Mouse (Mus musculus) kidney, postnatal 0 days (tissue): ENCODE measurements around the gene Adam8. TPM values are rescaled to one million over a fixed set of nuclear protein-coding genes. Genes with fewer than 3 reads are reported as not detected.

ENCODE experiments used
- ATAC-seq: fragments of 200-750 bp; cut with Nextera tagmentation; replicated peaks from 2 replicates; pipeline ENCODE4 v1.8.0; 2017; ENCODE audit warnings: low read depth, moderate number of reproducible peaks, moderate TSS enrichment, moderate library complexity; ENCODE audit not compliant: low FRiP score
- DNase-seq: peaks from one replicate; pipeline ENCODE4 v3.0.0-alpha.2; 2016; ENCODE audit warnings: low spot score
- H3K27ac ChIP-seq: fragments of 300-500 bp; sonication (generic); 2 replicates; pipeline ENCODE4 v1.5.1; 2014; ENCODE audit warnings: mild to moderate bottlenecking
- H3K27me3 ChIP-seq: fragments of 300-500 bp; sonication (generic); 2 replicates; pipeline ENCODE4 v1.6.1; 2014; ENCODE audit warnings: low read length, mixed read lengths; ENCODE audit not compliant: insufficient read depth
- H3K36me3 ChIP-seq: fragments of 300-500 bp; sonication (generic); 2 replicates; pipeline ENCODE4 v1.6.1; 2014; ENCODE audit warnings: low read length, mixed read lengths; ENCODE audit not compliant: insufficient read depth
- H3K4me1 ChIP-seq: fragments of 300-500 bp; sonication (generic); replicated peaks from 2 replicates; pipeline ENCODE4 v1.6.1; 2014; ENCODE audit warnings: antibody characterized with exemption, low read length, mixed read lengths; ENCODE audit not compliant: insufficient read depth
- H3K4me2 ChIP-seq: fragments of 300-500 bp; sonication (generic); 2 replicates; pipeline ENCODE4 v1.6.1; 2014; ENCODE audit warnings: mild to moderate bottlenecking, low read length, moderate library complexity, mixed read lengths
- H3K4me3 ChIP-seq: fragments of 300-500 bp; sonication (generic); replicated peaks from 2 replicates; pipeline ENCODE4 v1.5.1; 2014; ENCODE audit warnings: low read depth, low read length
- H3K9ac ChIP-seq: fragments of 300-500 bp; sonication (generic); 2 replicates; pipeline ENCODE4 v1.6.1; 2014; ENCODE audit warnings: low read depth, low read length
- H3K9me3 ChIP-seq: fragments of 300-500 bp; sonication (generic); replicated peaks from 2 replicates; pipeline ENCODE4 v1.6.1; 2016; ENCODE audit warnings: low read length, inconsistent platforms, mixed read lengths
- CTCF ChIP-seq: IDR thresholded peaks from 2 replicates; pipeline ENCODE4 v1.5.1; 2016; ENCODE audit warnings: antibody characterized with exemption, low read depth, mild to moderate bottlenecking, moderate library complexity
- WGBS: fragments of 180-500 bp; shearing (Covaris S2); extraction: QIAGEN DNeasy Blood & Tissue Kit; methylation state at CpG from one replicate; pipeline ENCODE4 v1.1.7; 2014; 5-methylcytosine and 5-hydroxymethylcytosine counted together
- polyA plus RNA-seq: library from polyadenylated mRNA; unstranded; fragments of >200 nt; fragmentation: Nextera tagmentation; extraction: Ambion mirVana; gene quantifications from 2 replicates; pipeline ENCODE4 v1.2.1, GENCODE M21; 2015

The Adam8 gene
- polyA plus RNA-seq, 1 experiment from 2014 or later, result 0.41 TPM

DNA sequence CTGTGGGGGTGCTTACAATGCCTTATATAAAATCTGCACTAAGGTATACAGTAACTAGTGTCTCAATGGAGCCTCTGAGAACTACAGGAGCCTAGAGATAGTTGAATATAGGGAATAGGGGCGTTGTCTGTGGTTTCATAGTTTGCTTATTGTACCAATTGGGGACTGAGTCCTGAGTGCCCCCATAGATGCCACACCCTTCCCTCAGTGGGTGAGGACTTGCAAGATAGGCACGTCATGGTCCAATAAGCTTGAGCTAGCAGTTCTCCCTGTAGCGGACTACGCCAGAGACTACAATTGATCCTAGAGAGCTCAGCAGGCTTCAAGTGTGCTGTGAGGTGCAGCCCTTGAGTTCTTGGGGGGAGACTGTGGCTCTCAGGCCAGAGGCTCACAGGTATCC is 36.9 kb downstream of the Adam8 start:
- ATAC-seq (no peak), DNase-seq (no peak)
- Histone ChIP-seq H3K9ac (no peak overlapping the region), H3K4me1 (no peaks in the 10 kb centered on the region), H3K4me3 (no peak overlapping the region), H3K36me3 (no peaks in the 10 kb centered on the region), H3K4me2 (no peak overlapping the region), H3K9me3 (no peaks in the 10 kb centered on the region), H3K27me3 (no peaks in the 10 kb centered on the region), H3K27ac (no peak overlapping the region)
- no peak for TF ChIP-seq CTCF
- 68% methylated on average over 4 of the region's 4 CpGs for WGBS

DNA sequence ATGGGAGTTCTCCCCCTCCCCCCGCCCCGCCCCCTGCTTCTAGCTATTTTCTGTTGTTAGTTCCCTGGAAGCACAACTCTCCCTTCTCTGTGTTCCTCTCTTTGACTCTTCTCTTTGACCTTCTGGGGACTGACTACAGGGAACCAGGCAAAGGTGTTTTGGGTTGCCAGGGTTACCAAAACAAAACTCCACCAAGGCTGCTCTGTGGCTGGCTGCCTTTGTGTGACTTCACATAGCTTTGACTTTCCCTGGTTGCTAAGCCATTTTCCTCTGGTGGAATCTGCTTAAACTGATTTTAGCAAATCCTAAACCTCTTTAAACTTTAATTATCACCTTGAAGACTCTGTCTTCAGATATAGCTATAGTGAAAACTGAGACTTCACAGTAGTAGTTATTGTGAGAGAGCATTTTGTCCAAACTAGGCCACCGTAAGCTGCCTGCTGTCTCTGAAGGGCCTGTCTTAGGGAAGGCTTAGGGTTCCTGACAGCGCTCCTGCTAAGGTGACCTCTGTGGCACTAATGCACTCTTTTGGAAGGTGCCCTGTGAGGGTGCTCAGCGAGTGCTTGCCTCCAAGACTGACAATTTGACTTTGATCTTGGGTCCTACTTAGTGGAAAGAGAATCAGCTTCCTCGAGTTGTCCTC is 40.2 kb downstream of the Adam8 start:
- Histone ChIP-seq H3K4me1 (no peaks in the 10 kb centered on the region), H3K9ac (no peak overlapping the region), H3K9me3 (no peaks in the 10 kb centered on the region), H3K27me3 (0 out of 2 replicates have a peak, but pooled peaks cover under 1% of the 10 kb centered on the region), H3K4me2 (no peak overlapping the region), H3K4me3 (no peak overlapping the region), H3K27ac (no peak overlapping the region), H3K36me3 (no peaks in the 10 kb centered on the region)
- DNase-seq (no peak), ATAC-seq (no peak)
- no peak for TF ChIP-seq CTCF
- 71% methylated on average over 6 of the region's 6 CpGs for WGBS

DNA sequence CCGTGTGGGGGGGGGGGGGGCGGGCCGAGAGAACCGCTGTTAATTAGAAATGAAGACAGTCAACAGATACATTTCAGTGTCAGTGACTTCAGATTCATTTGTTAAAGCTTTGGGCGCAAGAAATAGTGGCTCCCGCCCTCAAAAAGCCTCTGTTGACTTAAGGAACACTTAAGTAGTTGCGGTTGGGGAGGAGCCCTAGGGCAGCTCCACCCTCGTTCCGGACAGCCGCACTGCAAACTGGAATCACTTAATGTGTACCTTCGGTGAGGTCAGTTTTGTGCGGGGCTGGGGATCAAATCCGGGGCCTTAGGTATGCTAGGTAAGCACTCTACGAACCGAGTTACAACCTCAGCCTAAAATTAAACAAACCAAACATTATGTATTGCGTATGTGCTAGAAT is 41.3 kb downstream of the Adam8 start:
- Histone ChIP-seq H3K9ac (peak overlapping the region; percentile 59; the same call in 1 of the 2 replicates), H3K27ac (peak overlapping the region; percentile 76), H3K4me3 (peak overlapping the region; percentile 47), H3K4me1 (no peaks in the 10 kb centered on the region), H3K27me3 (0 out of 2 replicates have a peak, but pooled peaks cover 5% of the 10 kb centered on the region), H3K4me2 (peak overlapping the region; percentile 88), H3K36me3 (no peaks in the 10 kb centered on the region), H3K9me3 (no peaks in the 10 kb centered on the region)
- WGBS, result 5% methylated on average over 14 of the region's 16 CpGs
- ATAC-seq (0 out of 2 replicates have a peak, but pooled peaks have one; percentile 19), DNase-seq (peak; percentile 65)
- TF ChIP-seq CTCF, result no peak

DNA sequence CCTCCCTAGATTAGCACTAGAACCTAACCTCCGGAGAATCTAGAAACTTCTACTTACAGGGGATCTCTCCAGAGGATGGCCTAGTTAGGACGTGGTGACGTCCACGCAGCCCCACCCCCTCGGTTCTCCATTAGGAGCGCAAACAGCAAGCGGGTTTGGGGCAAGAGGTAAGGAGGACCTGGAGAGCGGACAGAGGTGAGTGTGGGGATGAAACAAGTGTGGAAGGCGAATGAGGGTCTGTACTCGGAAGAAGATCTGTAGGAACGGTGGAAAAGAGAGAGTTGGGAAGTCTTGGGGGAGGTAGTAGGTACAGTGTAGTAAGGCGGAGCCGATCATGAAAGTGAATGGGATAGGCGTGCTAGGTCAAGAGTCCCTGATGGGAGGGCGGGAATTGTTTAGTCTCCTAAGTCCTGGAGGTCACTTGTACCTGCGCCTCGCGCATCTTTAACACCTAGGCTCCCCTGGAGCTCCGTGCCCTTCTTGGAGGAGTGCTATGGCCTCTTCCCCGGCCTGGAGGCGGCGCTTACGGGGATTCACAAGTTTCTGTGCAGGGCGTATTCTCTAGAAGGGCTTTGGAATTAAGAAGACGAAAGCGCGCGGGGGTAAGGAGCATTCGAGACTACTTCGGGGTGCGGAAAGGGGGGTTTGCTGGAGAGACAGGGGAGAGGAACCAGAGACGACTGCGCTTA is 41.9 kb downstream of the Adam8 start:
- DNase-seq (peak; percentile 76), ATAC-seq (peak; percentile 58; the same call in 1 of the 2 replicates)
- Histone ChIP-seq H3K9ac (peak overlapping the region; percentile 59), H3K9me3 (no peaks in the 10 kb centered on the region), H3K36me3 (no peaks in the 10 kb centered on the region), H3K4me2 (peak overlapping the region; percentile 88), H3K4me3 (peak overlapping the region; percentile 47), H3K27me3 (peaks cover 11% of the 10 kb centered on the region), H3K4me1 (no peaks in the 10 kb centered on the region), H3K27ac (peak overlapping the region; percentile 76)
- under 1% methylated on average over 33 of the region's 33 CpGs for WGBS
- no peak for TF ChIP-seq CTCF

DNA sequence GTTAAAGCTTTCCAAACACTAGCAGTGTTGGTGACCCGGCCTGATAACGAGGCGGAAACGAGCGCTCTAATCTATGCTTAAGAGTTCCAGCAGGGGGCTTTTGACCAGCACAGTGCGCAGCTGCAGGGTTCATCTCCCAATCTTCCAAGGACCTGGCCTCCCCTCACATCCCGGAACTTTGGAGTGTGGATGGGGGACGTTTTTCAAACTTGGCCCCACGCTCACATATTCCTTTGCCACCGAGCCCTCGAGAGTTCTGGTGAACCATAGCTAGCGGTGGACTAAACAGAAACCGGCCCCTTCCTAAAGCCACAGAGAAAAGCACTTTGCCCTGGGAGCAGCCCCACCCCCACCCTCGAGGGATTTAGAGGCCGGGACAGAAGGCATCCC is 42.5 kb downstream of the Adam8 start:
- peak overlapping the region; percentile 59 for H3K9ac ChIP-seq
- peak overlapping the region; percentile 76; the same call in 1 of the 2 replicates for H3K27ac ChIP-seq
- under 1% methylated on average over 15 of the region's 15 CpGs for WGBS
- no peaks in the 10 kb centered on the region for H3K36me3 ChIP-seq
- peak overlapping the region; percentile 88 for H3K4me2 ChIP-seq
- no peaks in the 10 kb centered on the region for H3K9me3 ChIP-seq
- peak; percentile 92 for DNase-seq
- no peaks in the 10 kb centered on the region for H3K4me1 ChIP-seq
- H3K4me3 ChIP-seq, result peak overlapping the region; percentile 47
- ATAC-seq, result peak; percentile 73
- TF ChIP-seq CTCF, result peak; percentile 75
- peaks cover 16% of the 10 kb centered on the region for H3K27me3 ChIP-seq

DNA sequence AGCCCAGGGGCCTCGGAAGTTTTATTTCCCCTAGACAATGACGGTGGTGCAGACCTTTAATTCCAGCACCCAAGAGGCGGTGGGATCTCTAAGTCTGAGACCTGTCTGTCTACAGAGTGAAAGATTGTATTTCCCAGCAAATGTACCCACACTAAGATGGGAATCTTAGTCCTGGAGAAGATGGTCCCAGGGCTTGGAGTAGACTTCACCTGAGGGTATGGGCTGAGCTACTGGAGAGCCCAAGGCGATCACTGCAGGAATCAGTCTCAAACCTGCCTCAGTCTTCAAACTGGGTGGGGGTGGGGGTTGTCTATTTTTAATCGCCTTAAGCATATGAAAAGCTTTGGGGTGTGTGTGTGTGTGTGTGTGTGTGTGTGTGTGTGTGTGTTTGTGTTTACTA is 46.3 kb downstream of the Adam8 start:
- 44% methylated on average over 5 of the region's 5 CpGs for WGBS
- no peak overlapping the region for H3K4me2 ChIP-seq
- H3K27ac ChIP-seq, result no peak overlapping the region
- H3K4me1 ChIP-seq, result peaks cover 9% of the 10 kb centered on the region; the same call in 1 of the 2 replicates
- peaks cover 45% of the 10 kb centered on the region for H3K27me3 ChIP-seq
- no peaks in the 10 kb centered on the region for H3K36me3 ChIP-seq
- no peak overlapping the region for H3K9ac ChIP-seq
- TF ChIP-seq CTCF, result no peak
- no peak overlapping the region for H3K4me3 ChIP-seq
- no peaks in the 10 kb centered on the region for H3K9me3 ChIP-seq
- no peak for ATAC-seq
- DNase-seq, result no peak
